Mouse (Mus musculus) MEL (cell line): Measurements from ENCODE around the gene Pitpnc1.

ENCODE experiments used
- CHD1 ChIP-seq: IDR thresholded peaks from 2 replicates; pipeline ENCODE4 v1.6.1; 2012; ENCODE audit warnings: low read depth, mild to moderate bottlenecking, inconsistent platforms, low read length, improper control_type of control experiment
- E2F4 ChIP-seq: IDR thresholded peaks from 2 replicates; pipeline ENCODE4 v1.6.1; 2011; ENCODE audit warnings: low read depth, low read length, improper control_type of control experiment, borderline replicate concordance
- EP300 ChIP-seq, 2 experiments: IDR thresholded peaks; 2 replicates each; pipeline ENCODE4 v1.6.1; 2011; ENCODE audit warnings: improper control_type of control experiment in 2 of 2, low read length in 2 of 2, low read depth in 1 of 2, mild to moderate bottlenecking in 1 of 2

DNA sequence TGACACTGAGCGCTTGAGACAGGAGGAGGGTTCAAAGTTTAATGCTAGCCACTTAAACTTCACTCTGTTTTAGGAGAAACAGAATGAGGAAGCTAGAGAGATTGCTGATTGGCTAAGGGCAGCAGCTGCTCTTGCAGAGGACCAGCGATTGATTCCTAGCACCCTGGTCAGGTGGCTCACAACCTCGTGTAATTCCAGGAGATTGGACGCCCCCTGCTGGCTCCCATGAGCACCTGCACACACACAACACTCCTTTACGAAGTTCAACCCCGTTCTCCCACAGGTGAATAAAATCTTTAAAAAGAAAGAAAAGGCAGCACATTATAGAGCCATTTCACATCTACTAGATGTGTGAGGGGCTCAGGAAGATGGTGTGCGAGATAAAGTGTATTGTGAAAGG lies 224.8 kb downstream of the Pitpnc1 start:
- no peak for TF ChIP-seq EP300 (IDR thresholded peaks at IDR 0.05; ENCODE audit: low read depth in 1 of 2, low read length in 2 of 2)
- no peak for TF ChIP-seq CHD1
- no peak for TF ChIP-seq E2F4
